Mouse (Mus musculus) liver, embryonic 14.5 days (tissue): ENCODE results near the gene Gas7. TPM values are rescaled to one million over a fixed set of nuclear protein-coding genes. Genes with fewer than 3 reads are reported as not detected.
A peak's percentile ranks its signal among the peaks of the same experiment; 100 is the strongest.

Source experiments
- ATAC-seq: fragments of 200-750 bp; cut with Nextera tagmentation; 2 replicates; pipeline ENCODE4 v1.8.0; 2017; ENCODE audit warnings: moderate number of reproducible peaks, mild to moderate bottlenecking, moderate library complexity; ENCODE audit not compliant: insufficient read depth
- DNase-seq, 3 experiments: peaks; one replicate each; pipeline ENCODE4 v3.0.0-alpha.2; 2012 to 2013; ENCODE audit warnings: low read depth in 3 of 3, low spot score in 3 of 3
- H3K27ac ChIP-seq: fragments of 300-500 bp; sonication (generic); 2 replicates; pipeline ENCODE4 v1.5.1; 2014; ENCODE audit warnings: moderate library complexity, mild to moderate bottlenecking, control low read depth, inconsistent platforms
- H3K27me3 ChIP-seq: fragments of 300-500 bp; sonication (generic); 2 replicates; pipeline ENCODE4 v1.6.1; 2014; ENCODE audit warnings: mild to moderate bottlenecking, low read length, moderate library complexity; ENCODE audit not compliant: control insufficient read depth, insufficient read depth
- H3K36me3 ChIP-seq: fragments of 300-500 bp; sonication (generic); replicated peaks from 2 replicates; pipeline ENCODE4 v1.6.1; 2014; ENCODE audit warnings: low read depth; ENCODE audit not compliant: control insufficient read depth, insufficient read depth
- H3K4me1 ChIP-seq, 2 experiments: fragments of 200-500 bp in 1 of 2; fragments of 300-500 bp in 1 of 2; sonication (generic) in 1 of 2; replicated peaks; 2 replicates each; pipeline ENCODE4 v1.6.1; 2012 to 2014; ENCODE audit warnings: antibody characterized with exemption in 1 of 2, inconsistent platforms in 1 of 2, low read length in 1 of 2; ENCODE audit not compliant: control insufficient read depth in 2 of 2, insufficient read depth in 2 of 2
- H3K4me2 ChIP-seq: fragments of 300-500 bp; sonication (generic); 2 replicates; pipeline ENCODE4 v1.6.1; 2014; ENCODE audit warnings: low read depth, mild to moderate bottlenecking, control low read depth, moderate library complexity
- H3K4me3 ChIP-seq, 2 experiments: fragments of 200-500 bp in 1 of 2; fragments of 300-500 bp in 1 of 2; sonication (generic) in 1 of 2; 2 replicates each; pipeline ENCODE4 v1.5.1; 2012 to 2014; ENCODE audit warnings: low read depth in 2 of 2, low read length in 2 of 2, mild to moderate bottlenecking in 2 of 2, control low read depth in 1 of 2, inconsistent platforms in 1 of 2, moderate library complexity in 1 of 2; ENCODE audit not compliant: insufficient read depth in 1 of 2
- H3K9ac ChIP-seq: fragments of 300-500 bp; sonication (generic); replicated peaks from 2 replicates; pipeline ENCODE4 v1.6.1; 2014; ENCODE audit warnings: mild to moderate bottlenecking, control low read depth, moderate library complexity
- H3K9me3 ChIP-seq: fragments of 300-500 bp; sonication (generic); 2 replicates; pipeline ENCODE4 v1.6.1; 2016; ENCODE audit warnings: low read length, mixed read lengths; ENCODE audit not compliant: control insufficient read depth
- CTCF ChIP-seq: IDR thresholded peaks from 2 replicates; pipeline ENCODE4 v1.5.1; 2016; ENCODE audit warnings: antibody characterized with exemption, low read depth, control low read depth
- EP300 ChIP-seq: IDR thresholded peaks from 2 replicates; pipeline ENCODE4 v1.6.1; 2016; ENCODE audit warnings: antibody characterized with exemption, low read depth
- WGBS: fragments of 180-500 bp; shearing (Covaris S2); extraction: QIAGEN DNeasy Blood & Tissue Kit; methylation state at CpG from one replicate; pipeline ENCODE4 v1.1.7; 2014; ENCODE audit not compliant: insufficient replicate concordance; 5-methylcytosine and 5-hydroxymethylcytosine counted together
- polyA plus RNA-seq, 2 experiments: library from polyadenylated mRNA; depleted of rRNA in 1 of 2; stranded (reverse) in 1 of 2; unstranded in 1 of 2; fragments of >200 nt; fragmentation: Nextera tagmentation in 1 of 2; extraction: Ambion mirVana in 1 of 2; gene quantifications; 2 replicates each; pipeline versions ENCODE4 v1.2.1 to v1.2.3; 2012 to 2014

Gene Gas7
- polyA plus RNA-seq, 2 experiments: 0.49 to 1.1 TPM

DNA sequence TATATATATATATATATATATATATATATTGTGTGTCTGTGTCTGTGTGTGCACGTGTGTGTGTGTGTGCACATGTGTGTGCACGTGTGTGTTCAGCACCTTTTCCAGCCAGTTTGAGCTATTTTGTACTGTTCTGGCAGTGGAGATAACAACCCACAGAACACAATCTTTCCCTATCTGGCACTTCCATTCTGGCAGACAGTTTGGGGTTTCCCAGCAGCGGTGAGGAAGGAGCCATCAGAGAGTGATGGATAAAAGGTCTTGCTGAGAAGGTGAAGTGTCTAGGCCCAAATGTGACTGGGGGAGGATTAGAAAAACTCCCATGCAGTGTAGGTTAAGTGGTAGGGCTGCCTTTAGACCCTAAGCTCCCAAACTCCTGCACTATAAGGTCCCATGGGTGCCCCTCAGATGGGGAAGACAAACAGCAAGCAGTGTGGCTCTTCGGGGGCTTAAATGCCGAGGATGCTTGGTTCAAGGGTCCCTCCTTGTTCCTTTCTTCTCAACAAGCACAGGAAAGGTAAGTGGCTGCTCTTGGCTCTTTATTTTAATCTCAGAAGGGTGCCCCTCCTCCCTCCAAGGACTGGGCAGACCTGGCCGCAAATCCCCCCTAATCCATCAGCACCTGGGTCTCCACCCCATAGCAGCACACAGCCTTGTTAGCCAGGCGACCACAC is 239.6 kb downstream of the Gas7 start, which contains the start of gene Rcvrn:
Gene Rcvrn, plus strand, starts transcription at position 624 of the 674 bp plus-strand sequence.
- ATAC-seq (no peak), DNase-seq (no peak)
- Histone ChIP-seq H3K4me2 (no peak within 1 kb of the TSS), H3K27me3 (no peaks in the 10 kb centered on the region), H3K9me3 (no peaks in the 10 kb centered on the region), H3K36me3 (no peaks in the 10 kb centered on the region), H3K4me1 (no peaks in the 10 kb centered on the region; a peak in 1 of 4 replicates), H3K27ac (no peak within 1 kb of the TSS), H3K4me3 (no peak within 1 kb of the TSS), H3K9ac (no peak within 1 kb of the TSS)
- 0 out of 2 replicates have a peak, but pooled peaks have one; percentile 29 for TF ChIP-seq EP300
- no peak for TF ChIP-seq CTCF
- 41% methylated on average over 7 of the region's 7 CpGs for WGBS

DNA sequence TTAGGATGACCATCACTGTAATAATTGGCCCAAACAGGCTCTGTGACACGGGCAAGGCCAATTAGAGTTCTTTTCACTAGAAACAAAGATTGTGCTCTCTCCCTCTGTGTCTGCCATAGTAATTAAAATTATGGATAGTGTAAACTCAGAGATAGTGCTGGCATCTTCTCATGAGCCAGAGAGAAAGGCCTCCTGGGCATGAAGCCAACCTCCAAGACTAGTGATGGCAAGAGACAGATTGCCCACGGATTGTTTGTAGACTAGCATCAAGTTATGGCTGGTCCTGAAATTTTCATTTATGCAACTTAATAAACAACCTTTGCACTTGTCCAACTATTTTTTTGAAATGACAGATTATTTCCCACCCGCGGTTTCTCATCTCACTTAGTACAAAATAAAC is 257.7 kb downstream of the Gas7 start:
- Histone ChIP-seq H3K36me3 (no peaks in the 10 kb centered on the region), H3K4me1 (no peaks in the 10 kb centered on the region), H3K4me2 (no peak overlapping the region), H3K27ac (no peak overlapping the region), H3K4me3 (no peak overlapping the region), H3K27me3 (no peaks in the 10 kb centered on the region), H3K9ac (no peak overlapping the region), H3K9me3 (no peaks in the 10 kb centered on the region)
- WGBS: 68% methylated on average over 4 of the region's 4 CpGs
- no peak for DNase-seq
- no peak for TF ChIP-seq CTCF
- no peak for TF ChIP-seq EP300
- no peak for ATAC-seq

DNA sequence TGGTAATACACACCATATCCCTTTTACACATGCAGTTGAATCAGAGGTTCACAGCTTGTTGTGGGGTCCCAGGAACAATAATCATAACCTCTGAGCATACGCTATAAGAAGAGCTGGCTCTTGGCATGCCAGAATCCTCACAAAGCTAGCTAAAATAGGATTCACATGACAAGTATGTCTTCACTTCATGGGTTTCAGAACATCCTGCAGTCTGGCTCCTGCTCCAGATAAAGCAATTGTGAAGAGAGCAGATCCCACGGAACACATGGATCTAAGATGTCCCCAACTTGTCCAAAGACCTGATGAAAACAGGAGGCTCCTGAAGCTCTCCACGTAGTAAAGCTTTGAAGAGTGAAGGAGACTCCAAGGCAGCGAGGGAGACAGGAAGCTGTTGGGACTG is 260.1 kb downstream of the Gas7 start:
- Histone ChIP-seq H3K4me1 (no peaks in the 10 kb centered on the region), H3K9ac (no peak overlapping the region), H3K4me2 (no peak overlapping the region), H3K27me3 (no peaks in the 10 kb centered on the region), H3K4me3 (no peak overlapping the region), H3K9me3 (no peaks in the 10 kb centered on the region), H3K27ac (no peak overlapping the region), H3K36me3 (no peaks in the 10 kb centered on the region)
- DNase-seq (no peak), ATAC-seq (no peak)
- WGBS: 39% methylated on average over 4 of the region's 4 CpGs
- TF ChIP-seq CTCF (no peak), EP300 (no peak)

DNA sequence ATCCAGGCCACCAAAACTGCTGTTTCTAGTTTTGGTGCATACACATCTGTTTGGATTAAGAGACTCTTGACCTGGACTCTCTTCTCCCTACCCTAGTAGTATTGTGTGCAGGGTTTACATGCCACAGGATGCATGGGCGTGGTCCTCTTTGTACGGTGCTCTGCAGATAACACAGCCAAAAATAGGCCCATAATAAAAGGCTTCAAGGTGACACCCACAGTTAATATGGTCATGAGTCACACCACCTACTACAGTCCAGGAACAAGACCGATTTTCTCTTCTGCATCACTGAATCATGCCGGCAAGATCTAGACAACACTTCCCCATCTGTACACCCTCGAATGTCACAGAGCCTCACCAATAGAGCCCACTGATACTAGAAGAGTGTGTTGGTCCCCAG is 266.2 kb downstream of the Gas7 start:
- Histone ChIP-seq H3K27me3 (no peaks in the 10 kb centered on the region), H3K4me2 (no peak overlapping the region), H3K36me3 (no peaks in the 10 kb centered on the region), H3K27ac (no peak overlapping the region), H3K9ac (no peak overlapping the region), H3K9me3 (no peaks in the 10 kb centered on the region), H3K4me1 (peaks cover 0 to 8% of the 10 kb centered on the region in 2 experiments; a peak in 3 of 4 replicates), H3K4me3 (no peak overlapping the region)
- ATAC-seq (no peak), DNase-seq (no peak)
- TF ChIP-seq EP300 (no peak), CTCF (no peak)
- WGBS: 50% methylated on average over 5 of the region's 5 CpGs

DNA sequence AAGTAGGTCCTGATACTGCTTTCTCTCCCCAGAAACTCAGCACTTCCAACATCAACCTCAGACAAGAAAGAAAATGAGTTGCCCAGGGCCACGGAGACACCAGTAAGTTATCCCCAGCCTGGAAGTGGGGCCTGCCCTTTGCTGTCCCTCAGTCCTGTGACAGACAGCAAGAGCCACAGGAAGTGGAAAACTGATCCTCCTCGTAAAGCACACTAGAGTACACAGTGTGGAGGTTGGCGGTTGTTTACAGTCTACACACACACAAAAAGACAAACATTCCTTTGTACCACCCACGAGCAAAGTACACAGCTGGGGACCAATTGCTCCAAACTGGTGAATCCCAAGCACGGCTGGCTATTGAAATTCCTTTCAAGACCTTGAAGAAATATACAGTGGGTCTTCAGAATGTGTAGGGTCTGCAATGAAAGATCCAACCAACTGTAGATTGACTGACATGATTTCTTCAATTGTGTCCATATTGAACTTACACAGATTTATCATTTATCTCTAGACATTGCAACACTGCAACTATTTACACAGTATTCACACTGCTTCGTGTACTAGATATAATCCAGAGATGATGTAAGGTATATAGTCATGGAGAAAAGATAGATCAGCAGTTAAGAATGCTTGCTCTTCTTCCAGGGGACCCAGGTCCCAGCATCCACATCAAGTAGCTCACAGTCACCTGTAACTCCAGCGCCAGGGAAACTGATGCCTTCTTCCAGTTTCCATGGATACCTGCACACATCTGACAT is 267.3 kb downstream of the Gas7 start:
- H3K9me3 ChIP-seq: no peaks in the 10 kb centered on the region
- H3K36me3 ChIP-seq: no peaks in the 10 kb centered on the region
- 30% methylated on average over 7 of the region's 7 CpGs for WGBS
- H3K9ac ChIP-seq: no peak overlapping the region
- H3K27ac ChIP-seq: no peak overlapping the region
- H3K4me2 ChIP-seq: no peak overlapping the region
- no peak for TF ChIP-seq CTCF
- TF ChIP-seq EP300: no peak
- H3K27me3 ChIP-seq: no peaks in the 10 kb centered on the region
- DNase-seq (peak in 2 of 3 experiments; percentile 7 to 18), ATAC-seq (peak; percentile 72)
- no peak overlapping the region for H3K4me3 ChIP-seq
- peaks cover 0 to 8% of the 10 kb centered on the region in 2 experiments; a peak in 3 of 4 replicates for H3K4me1 ChIP-seq
